Mouse (Mus musculus): ENCODE results near the gene Foxo3.

Foxo3 gene

GRCm38 (mm10) chr10:42248644-42249043 is 27.9 kb downstream of the Foxo3 start:
- DNase-seq: no peak

GRCm38 (mm10) chr10:42248156-42248555 is 28.4 kb downstream of the Foxo3 start:
- no peak for DNase-seq

- no peak for DNase-seq
Measured at GRCm38 (mm10) chr10:42247125-42247816, 29.3 kb downstream of the Foxo3 start.

DNA sequence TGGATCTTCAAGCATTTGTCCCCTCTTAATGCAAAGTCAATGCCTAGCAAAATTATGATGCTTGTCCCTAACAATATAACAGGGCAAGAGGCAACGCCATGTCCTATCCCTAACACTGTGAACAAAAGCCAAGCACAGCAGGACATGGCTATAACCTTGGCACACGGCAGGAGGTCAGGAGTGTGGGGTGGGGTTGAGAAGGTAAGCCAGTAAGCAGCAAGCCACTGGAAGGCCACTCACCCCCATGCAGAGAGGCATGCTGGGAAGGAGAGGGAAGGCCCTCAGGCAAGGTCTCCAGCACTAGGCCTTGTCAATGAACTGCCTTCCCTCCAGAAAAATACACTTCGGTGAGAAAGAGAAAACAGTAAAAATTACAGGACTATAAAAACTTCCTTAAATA is 30.1 kb downstream of the Foxo3 start:
- DNase-seq: no peak

- no peak for DNase-seq
Measured at GRCm38 (mm10) chr10:42245636-42246035, 30.9 kb downstream of the Foxo3 start.

DNA sequence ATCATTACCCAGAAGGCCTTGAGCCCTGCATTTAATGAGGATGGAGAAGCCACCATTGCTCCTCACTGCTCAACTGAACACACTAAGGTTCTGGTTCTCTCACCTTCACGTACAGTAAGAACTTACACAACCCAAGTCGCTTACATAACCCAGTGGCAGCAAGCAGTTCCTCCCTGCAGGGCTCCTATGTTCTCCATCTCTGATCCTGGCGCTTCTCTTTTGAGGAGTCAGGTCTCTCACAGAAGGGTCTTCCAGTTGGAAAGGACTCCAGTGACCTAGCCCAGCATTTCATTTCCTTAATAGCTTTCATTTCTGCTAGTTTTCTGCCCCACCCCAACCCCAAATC is 31.3 kb downstream of the Foxo3 start:
- DNase-seq: no peak

GRCm38 (mm10) chr10:42244420-42245255 is 31.9 kb downstream of the Foxo3 start:
- no peak for DNase-seq

DNA sequence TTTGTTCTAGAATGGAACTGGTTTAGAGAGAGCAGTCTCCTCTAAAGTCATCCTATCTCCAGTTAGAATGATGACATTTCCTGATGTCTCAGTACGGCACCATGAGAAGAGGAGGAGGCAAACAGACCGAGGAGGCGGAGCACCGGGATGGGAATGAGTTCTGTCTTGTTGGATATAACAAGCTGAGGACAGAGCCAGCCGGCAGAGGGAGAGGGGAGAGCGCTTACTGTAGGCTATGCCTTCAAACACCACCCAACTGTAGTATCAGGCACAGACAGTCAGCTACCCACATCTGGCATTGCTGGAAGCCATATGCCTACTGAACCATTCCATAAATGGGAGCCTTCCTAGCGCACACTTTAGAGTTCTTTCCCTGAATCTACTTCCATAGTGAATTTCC is 32.6 kb downstream of the Foxo3 start:
- DNase-seq: no peak

DNA sequence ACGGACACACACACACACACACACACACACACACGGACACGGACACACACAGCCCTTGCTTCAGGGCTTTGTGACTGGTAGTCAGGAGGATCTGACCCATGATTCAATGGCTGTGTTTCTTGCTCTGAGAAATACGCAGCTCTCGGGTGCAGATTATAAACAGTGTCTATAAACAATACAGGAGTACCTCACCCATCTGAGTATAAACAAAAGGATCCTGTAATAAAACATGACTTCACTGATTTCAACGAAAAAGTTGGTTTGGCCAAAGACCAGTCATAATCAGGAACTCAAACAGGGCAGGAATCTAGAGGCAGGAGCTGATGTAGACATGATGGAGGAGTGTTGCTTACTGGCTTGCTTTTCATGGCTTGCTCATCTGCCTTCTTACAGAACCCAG is 34.1 kb downstream of the Foxo3 start:
- no peak for DNase-seq

DNA sequence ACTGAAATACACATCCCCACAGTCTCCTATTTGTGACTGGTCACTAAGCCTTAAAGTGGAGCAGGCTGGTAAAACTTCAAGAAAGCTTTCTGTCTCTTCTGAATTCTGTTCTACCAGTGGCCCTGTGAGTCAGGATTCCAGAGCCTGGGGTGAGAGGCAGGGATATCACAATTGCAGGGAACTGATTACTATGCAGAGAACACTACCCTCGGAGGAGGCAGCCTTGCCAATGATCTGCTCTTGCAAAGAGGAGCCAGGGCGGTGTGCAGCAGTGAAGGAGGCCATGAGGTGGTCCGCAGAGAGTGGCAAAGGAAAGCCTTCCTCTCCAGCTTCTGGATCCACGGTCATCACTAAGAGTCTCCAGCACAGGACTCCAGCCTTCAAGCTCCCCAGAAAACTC is 34.8 kb downstream of the Foxo3 start:
- DNase-seq: no peak

GRCm38 (mm10) chr10:42239810-42240111 is 36.8 kb downstream of the Foxo3 start:
- no peak for DNase-seq

GRCm38 (mm10) chr10:42238923-42239809 is 37.4 kb downstream of the Foxo3 start:
- peak; percentile 56 for DNase-seq

DNA sequence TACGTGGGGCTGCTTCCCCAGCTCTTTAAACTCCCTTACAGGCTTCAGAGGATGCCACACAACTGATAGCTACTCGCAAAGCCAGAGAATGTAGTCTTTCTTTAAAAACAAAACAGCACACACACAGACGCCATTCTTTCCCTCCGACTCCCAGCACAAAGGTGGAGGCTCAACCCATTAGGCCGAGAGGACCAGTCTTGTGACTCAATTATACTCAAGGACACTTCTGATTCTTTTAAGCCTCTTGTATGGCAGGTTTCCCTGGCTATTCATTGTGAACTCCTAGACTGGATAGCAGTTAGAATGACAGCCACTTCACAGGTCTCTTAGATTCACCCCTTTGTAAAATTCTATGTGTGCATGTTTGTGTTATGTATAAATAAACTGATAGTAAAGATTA is 38.3 kb downstream of the Foxo3 start:
- DNase-seq: no peak

- no peak for DNase-seq
Measured at GRCm38 (mm10) chr10:42237556-42237955, 39.0 kb downstream of the Foxo3 start.

DNA sequence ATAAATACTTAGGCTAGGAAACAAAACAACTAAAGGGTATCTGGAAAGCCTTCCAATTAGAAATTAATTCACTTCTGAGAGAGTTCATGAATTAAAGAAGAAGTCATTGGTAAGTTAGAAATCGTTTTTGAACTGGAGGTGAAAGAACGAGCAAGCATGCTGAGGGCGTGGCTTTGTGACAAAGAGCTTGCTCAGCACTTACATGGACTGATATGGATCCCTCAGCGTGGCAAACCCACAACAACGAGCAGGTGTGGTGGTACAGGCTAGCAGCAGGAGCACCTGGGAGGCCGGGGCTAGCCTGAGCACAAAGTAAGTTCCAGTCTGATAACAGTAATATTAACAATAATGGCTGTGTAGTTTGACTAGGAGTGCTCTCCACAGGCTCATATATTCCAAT is 41.2 kb downstream of the Foxo3 start:
- DNase-seq: no peak

DNA sequence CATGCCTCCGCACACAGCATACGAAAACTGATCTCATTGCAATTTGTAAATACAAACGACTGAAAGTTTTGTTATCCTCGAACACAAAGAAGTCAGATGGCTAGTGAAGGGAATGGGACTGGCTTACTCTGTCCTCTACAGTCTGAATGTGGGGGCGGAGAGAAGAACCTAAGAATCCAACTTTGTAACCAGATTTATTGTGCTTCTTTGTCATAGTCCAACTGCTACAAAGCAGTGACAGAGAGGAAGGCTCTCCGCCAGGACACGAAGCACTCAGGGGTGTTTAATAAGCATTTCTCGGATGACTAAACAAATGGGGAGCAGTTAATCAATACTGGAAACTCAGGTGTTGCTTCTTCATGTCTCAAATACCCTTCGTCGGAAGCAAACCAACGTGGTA is 43.6 kb downstream of the Foxo3 start:
- DNase-seq: no peak

GRCm38 (mm10) chr10:42231847-42232246 is 44.7 kb downstream of the Foxo3 start:
- DNase-seq: peak; percentile 42

DNA sequence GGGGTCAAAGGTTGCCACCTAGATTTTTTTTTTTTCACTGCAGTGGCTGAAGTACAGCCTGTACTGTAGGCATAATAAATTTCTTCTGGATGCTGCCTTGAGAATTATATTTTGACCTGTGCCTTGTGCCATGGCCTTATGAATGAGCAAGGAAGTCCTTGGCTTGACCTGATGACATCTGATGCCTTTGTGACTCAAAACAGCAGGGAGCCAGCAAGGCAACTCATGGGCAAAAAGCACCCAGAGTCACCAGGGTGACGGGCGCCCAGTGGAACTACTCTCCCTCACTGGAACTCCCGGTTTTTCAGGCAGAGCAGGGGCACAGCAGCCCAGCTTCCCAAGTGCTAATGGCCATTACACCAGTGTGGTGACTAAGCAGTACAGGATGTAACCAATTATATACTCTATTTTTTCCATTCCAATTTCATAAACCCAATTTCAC is 45.4 kb downstream of the Foxo3 start:
- DNase-seq: no peak

DNA sequence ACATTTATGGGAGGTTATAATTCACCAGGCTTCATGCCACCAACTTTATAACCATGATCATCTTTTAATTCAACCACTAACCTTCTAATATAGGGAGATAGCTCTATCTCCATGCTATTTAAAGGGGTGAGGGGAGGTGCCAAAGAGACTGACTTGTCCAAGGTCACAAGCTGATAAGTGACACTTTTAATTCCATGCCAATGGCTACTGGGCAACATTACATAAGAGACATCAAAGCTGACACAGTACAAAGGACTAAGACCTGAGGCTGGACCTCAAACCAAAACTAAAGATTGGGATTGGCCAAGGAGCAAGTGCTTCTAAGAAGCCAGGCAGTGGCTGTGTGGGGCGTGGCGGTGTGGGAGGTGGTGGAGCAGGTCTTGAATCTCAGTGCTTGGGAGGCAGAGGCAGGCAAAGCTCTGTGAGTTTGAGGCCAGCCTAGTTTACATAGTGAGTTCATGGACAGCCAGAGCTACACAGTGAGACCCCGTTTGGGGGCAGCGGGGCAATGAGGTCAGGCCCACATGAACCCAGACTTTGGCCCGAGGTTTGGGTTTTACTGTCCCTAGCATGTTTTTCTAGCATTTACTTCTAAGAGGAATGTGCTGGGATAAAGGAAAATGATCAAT is 46.0 kb downstream of the Foxo3 start:
- no peak for DNase-seq

GRCm38 (mm10) chr10:42227751-42228241 is 48.8 kb downstream of the Foxo3 start:
- no peak for DNase-seq

DNA sequence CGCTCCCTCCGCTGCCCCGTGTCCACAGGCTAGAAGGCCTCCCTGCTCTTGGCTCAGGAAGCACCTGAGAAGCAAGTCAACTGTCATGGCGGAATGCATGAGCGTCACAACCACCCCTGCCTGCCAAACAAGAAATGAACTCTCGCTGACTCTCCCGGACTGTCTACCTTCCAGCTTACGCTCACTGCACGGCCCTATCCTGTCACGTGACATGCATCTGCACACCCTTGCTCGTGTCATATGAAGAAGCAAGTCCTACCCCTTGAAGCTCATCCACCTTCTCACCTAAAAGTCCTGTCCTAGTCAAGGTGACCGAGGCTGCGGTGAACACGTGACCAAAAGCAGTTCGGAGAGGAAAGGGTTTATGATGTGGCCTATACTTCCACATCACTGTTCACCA is 50.4 kb downstream of the Foxo3 start:
- no peak for DNase-seq

GRCm38 (mm10) chr10:42225184-42225935 is 51.2 kb downstream of the Foxo3 start:
- DNase-seq: no peak

Data from retina, postnatal 1 day (tissue).